Mouse (Mus musculus): ENCODE results near the gene Phactr3.

Phactr3 gene

DNA sequence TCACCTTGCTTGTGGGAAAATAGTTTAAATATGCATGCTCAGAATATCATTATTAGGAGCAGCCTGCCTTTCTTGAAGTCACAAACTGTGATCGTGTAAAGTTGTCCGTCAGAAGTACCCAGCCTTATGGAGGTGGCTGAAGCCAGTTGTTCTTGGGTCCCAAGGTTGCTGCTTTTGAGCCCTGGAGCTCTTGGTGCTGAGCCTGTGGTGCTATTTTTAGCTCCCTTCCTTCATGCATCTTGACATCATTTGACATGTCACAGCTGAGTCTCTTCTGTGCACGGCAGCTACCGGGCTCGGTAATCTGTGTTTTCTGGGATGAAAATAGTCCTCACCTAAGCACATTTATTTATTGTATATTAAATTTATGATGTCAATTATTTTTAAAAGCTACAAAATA, 76.1 kb downstream of the Phactr3 start:
- in situ Hi-C loops (cut with MboI): no loop called here

DNA sequence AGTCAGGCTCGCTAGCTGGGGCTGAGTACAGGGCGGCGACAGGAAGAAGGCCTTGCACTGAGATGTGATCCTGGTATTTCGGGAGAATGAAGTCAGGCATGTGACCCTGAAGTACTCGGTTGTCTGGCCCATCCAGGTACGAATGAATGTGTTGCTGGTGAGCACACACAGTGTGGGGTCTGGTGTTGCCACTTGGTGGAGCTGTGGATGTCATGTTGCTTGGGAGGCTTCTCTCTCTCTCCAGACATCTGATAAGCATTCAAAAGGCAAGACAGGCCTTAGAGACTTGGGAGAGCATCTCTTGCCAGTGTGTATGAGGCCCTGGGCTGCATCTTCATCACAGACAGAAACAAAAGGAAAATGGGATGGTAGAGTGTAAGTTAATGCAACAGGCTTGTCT, 77.3 kb downstream of the Phactr3 start:
- in situ Hi-C loops (cut with MboI): no loop called here

DNA sequence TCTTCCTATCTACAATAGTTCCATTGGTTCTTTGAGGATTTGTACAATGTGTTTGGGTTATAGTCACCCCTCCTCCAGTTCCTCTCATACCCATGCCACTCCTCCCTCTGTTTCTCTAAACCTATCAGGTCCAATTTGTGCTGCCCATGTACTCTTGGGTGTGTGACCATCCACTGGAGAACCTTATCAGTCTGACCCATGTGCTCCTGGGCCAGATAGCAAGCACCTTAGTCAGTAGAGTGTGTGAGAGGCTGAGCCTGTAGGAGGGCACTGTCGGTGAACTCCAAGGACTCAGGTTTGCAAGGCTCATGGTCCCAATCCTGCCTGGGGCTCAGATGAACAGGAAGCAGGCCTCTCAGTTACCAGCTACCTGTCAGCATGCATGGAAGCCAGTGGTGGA, 78.8 kb downstream of the Phactr3 start:
- in situ Hi-C loops (cut with MboI): no loop called here

DNA sequence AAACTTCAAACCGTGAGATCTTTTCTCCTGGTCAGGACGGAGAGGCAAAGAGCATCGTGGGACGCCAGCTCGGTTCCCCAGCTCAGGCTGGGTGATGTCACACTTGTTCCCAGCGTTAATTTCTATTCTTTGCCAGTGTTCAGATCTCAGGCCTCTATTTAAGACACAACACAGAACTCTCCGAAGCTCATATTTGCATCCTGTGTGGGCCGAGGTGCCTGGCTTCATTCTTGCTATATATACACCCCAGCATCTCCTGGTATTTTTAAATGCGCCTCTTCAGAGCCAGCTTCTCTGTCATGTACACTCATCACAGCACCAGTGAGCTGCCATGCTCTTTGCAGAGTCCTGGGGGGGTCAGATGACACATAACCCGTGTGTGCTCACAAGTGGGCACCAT, 85.7 kb downstream of the Phactr3 start:
- in situ Hi-C loops (cut with MboI): no loop called here

DNA sequence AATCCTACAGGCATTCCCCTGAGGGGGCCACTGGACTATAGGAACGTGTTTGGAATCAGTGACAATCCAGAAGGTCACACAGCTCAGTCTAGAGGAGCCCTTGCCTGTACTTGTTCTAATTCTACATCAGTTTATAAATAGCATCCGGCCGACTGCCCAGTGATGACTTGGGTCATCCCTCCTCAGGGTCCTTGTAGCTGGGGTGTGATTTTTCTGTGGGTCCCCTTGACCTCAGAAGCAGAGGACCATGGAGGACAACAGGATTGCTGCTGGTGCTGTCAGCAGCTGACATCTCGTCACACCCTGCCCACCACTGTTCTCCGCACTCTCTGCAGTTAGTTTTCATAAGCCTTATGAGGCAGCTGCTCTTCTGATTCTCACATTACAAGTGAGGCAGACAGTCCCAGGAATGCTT, 89.4 kb downstream of the Phactr3 start:
- in situ Hi-C loops (cut with MboI): no loop called here

DNA sequence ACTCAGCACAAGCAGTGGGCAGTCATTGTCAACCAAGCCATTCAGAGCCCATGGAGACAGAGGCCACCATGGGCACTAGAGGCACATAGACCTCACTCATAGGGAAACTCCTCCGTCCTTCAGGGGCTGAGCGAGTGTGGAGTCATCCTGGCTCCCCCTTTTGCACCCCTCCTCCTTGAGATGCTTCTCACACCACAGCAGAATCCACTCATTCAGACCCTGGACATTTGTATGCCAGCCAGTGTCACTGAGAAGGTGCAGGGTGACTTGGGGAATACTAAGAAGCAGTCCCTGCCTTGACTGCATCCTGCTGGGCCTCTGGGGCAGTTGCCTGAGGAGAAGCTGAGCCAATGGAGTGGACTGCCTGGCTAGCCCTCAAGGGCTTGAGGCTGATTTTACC, 95.1 kb downstream of the Phactr3 start:
- in situ Hi-C loops (cut with MboI): no loop called here

DNA sequence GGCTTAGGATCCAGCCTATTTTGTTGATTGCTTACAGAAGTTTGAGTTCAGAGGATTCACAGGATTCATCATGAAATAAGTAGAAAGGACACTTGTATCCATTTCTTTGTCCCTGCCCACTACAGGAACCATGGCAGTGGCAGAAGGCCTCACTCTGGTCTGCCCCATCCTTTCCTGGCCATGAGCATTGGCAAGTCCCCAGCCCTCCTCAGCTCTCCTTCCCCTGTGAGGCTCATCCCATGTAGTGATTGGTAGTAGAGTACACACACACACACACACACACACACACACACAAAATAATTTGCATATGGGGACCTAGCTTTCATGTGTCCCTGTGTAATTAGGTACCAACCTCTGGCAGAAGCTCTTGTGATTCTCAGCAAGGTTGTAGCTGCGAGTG, 95.8 kb downstream of the Phactr3 start:
- in situ Hi-C loops (cut with MboI): no loop called here

DNA sequence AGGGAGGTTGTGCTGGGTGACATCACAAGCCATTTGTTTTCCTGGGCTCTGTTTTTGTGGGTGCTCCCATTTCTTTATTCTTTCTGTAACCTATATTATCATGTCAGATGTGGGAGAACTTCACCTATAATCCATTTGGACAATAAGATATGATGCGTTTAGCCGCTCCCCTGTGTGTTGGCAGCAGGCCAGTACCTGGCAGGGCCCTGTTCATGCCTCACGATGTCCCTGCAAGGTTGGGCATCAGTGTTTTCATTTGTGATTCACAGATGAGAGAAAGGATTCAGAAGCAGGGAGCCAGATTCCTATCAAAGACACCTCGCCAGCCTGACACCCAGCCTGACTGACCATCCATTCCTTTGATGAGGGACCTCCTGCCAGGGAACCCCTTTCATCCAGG, 99.7 kb downstream of the Phactr3 start:
- in situ Hi-C loops (cut with MboI): no loop called here

DNA sequence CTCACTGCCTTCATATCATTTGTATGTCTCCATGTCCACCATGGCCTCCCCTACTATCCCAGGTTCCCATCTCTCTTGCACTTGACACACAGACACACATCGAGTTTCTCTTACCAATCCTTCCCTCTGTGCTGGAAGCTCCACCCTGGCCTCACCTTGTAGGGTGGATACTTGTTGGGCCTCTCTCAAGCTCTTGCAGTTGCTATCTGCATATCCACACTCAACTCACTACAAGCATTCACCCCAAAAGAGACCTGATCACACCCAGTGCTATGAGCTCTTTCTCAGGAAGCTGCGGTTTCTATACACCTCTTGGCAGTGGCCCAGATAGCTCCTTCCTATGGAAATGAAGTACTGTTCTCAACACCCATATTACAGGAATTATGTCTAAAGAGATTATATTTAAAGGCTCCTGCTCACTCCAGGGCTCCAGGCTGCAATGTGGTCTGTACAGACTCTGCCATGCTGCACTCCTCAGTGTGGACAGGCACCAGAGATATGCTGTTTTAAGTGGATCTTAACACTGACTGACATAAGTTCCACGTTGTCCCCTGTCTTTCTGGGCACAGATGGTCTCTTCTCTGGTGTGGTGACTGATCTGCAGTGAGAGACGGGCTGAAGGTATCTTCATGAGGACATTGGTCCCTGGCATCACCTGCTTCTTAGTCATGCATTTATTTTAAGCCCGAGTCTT, 100.8 kb downstream of the Phactr3 start:
- in situ Hi-C loops (cut with MboI): no loop called here

DNA sequence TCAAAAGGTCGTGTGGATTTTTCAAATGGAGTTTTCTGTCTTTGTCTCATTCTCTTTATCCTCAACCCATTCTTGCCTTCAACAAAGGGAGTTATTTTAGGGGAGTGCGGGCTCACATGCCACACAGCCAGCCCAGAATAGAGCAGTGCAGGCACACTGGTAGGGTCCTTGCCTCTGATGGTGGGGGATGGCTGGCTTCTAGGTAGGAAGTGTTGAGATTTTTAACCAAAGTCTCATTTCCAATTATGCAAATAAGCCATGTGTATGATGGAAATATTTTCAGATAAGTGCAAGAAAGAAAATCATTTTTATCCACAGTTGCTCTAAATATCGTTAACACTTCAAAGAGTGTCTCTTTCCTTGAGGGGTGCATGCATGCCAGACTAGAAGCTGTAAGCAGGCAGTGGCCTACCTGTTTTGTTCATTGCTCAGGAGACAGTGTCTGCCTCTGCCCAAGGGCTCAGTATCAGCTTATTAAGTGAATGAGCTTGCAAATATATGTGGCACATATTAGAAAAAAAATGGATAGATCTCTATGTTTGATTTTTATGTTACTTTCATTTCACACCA, 101.5 kb downstream of the Phactr3 start:
- in situ Hi-C loops (cut with MboI): no loop called here

DNA sequence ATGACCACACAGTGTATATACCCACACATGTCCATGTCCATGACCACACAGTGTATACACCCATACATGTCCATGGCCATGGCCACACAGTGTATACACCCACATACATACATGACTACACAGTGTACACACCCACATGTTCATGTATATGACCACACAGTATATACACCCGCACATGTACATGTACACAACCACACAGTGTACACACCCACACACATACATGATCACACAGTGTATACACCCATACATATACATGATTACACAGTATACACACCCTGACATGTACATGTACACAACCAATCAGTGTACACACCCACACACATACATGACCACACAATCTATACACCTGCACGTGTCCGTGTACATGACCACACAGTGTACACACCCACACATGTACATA, 102.2 kb downstream of the Phactr3 start:
- in situ Hi-C loops (cut with MboI): no loop called here

DNA sequence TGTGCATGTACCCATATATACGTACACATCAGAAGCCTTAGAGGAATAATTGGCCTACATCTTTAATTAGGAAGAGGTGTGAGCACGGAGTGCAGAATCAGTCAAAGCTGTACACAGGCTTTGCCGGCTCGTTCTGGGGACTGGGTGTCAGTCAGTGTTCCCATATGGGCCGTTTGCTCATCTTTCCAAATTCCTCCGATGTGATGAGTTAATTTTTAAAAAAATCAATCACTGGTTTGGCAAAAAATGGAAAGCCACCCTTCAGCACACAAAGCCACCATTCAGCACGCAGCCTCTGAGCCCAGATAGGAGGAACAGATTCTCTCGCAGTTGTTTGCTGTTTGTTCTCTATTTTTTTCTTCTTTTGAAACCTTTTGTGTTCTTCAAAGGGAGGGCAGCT, 110.5 kb downstream of the Phactr3 start:
- in situ Hi-C loops (cut with MboI): no loop called here

DNA sequence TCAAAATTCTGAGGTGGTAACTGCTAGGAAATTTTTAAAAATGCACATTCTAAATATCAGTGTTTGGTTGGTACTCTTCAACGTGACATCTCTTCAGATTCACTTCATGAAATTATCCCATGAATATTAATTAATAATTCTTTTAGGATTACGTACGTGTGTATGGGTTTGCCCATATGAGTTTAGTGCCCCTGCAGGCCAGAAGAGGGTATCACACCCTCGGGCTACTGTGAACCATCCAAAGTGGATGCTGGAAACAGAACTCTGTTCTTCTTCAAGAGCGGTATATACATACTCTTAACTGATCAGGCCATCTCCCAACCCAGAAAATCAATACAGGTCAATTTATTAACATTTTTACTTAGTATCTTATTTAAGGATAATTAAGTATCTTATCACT, 114.7 kb downstream of the Phactr3 start:
- in situ Hi-C loops (cut with MboI): no loop called here

DNA sequence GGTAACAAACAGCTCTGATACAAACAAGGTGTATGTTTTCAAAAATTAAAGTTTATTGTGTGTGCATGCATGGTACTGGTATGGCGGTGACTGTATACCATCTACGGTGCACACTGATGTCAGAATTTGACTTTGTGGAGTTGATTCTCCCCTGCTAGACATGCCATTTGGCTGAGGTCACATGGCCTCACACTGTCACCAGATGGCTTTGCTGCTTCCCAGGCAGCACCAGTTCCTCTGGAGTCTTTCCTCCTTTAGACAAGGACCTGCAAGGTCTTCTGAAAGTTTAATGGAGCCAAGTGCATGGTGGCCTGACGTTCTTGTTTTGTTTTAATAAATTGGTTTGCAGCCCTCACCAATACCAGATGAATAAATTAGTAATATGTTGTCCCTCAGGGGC, 118.3 kb downstream of the Phactr3 start:
- in situ Hi-C loops (cut with MboI): no loop called here

DNA sequence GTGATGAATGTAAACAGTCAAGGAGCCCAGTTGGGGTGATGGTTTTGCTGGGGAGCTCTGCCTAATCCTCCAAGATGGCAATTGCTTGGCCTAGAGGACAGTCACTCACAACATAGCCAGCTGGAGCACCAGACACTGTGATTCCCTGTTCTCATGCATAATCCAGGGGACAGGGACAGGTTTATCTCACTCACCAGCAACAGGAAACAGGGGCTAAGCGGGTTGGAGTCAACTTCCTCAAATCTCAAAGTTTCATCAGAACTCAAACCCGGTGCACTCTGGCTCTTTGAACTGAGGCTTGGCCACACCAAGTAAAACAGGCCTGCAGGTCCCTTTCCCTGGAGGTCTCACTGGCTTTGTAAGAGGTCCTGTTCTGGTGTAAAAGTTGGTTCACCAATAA, 119.7 kb downstream of the Phactr3 start:
- in situ Hi-C loops (cut with MboI): no loop called here

DNA sequence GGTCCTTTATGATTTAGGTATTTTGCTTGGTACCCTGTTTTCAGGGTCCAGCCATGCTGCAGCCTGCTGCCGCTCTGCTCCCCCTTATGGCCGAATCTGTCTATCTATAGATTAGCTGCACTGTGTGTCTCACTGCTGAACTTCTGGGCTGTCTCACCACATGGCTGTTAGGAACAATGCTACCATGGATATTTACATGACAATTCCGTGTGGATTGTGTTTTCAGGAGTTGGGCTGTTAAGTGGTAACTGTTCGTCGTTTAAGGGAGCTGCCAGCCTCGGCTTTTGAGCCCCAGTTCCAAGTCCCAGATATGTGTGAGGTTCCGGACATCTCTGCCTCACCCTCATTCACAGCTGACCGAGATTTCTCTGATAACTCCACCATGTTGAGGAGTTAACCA, 122.1 kb downstream of the Phactr3 start:
- in situ Hi-C loops (cut with MboI): no loop called here

DNA sequence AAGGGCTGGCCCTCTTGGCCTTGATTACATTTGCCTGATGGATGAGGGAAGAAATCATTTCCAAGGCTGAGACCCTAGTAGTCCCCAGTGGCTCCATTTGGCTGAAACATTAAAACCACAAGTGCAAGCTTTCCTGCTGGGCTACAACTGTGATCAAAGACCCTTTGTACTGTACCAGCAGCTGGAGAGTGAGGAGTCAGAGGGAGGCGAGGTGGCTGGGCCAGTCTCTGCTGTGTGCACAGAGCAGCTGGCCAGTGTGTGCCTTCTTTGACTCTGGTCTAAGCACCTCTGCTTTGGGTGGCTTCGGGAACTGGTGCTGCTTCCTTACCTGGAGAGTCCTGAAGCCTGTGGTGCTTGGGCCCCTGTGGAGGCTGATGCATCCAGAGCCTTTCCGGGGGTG, 122.6 kb downstream of the Phactr3 start:
- in situ Hi-C loops (cut with MboI): no loop called here

DNA sequence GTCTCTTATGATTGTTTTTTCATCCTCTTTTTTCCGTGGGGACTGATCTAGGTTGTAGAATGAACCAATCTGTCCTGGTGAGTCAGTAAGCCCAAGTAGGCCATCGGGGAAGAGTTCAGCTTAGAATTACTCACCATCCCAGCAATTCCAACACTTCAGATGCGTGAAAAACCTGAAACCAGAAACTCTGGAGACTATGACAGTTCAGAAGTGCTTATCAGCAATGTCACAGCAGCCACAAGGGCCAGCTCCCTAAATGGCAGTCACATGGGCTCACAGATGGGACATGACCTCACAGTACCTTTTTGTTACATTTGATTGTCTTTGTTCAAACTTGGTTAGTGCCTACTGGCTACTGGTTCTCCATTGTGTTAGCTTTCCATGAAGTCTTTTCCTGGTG, 124.2 kb downstream of the Phactr3 start:
- in situ Hi-C loops (cut with MboI): no loop called here

DNA sequence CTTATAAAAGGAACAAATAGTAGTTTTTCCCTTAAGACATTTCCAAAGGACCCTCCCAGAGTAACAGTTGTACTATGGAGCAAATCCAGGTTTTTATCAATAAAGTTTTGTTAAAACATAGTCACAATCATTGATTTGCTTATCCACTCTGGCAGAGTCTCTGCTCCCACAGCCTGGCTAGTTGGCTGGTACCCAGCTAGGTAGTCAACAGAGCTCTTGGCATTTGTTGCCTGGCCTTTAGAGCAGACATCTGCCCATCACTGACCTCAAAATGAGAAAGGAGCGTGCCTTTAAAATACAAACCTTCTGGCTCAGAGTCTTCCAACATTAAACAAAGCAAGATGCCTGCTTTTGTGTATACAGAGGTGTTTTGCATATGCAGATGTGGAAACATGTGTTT, 126.1 kb downstream of the Phactr3 start:
- in situ Hi-C loops (cut with MboI): no loop called here

DNA sequence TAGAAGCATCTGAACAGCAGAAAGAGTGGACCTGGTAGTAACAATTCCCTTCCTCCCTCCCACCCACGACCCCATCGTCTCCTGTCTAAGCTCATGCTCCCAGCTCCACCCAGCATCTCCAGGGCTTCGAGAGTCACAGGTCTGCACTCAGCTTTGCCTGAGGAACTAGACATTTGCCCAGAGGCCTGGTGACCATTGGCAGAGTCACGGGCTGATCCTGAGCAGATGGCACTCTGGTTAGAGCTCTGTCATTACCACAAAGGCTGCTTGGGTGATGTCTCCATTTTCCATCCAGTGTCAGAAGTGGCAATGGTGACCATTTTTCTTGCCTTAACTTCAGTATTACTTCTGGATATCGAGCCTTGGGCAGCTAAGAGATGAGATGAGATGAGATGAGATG, 127.1 kb downstream of the Phactr3 start:
- in situ Hi-C loops (cut with MboI): no loop called here

DNA sequence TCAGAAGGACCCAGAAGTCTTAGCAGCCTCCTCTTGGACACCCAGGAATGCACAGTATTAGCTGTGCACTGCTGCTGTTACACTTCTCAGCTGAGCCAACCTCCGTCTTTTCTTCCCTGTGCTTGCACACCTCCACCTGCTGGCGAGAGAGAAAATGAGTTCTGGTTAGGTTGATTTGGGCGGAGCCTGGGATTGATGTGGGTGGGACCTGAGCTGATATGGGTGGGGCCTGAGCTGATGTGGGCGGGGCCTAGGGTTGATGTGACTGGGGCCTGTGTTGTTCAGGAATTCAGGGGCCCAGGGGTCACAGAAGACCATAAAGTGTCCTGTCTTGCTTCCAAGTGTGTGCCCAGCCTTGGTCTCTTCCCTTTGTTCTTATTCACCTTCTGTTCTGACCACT, 128.0 kb downstream of the Phactr3 start:
- in situ Hi-C loops (cut with MboI): no loop called here

DNA sequence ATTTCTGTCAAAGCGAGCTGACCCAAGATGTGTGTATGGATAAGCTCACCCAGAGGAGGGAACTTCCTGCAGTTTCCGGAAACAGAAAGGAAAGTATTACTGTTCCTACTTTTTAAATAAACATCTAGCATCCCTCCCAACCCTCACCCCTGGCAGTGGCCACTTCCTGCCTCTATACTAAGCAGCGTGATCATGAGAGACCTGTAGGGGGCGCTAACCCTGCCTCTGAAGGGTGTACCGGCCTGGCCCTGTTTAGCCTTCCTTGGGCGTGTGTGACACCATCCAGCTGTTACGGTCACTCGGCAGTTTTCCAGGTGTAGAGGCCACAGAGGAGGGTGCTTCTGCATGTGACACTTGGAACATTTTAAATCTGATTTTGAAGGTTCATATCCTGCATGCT, 128.5 kb downstream of the Phactr3 start:
- in situ Hi-C loops (cut with MboI): no loop called here

DNA sequence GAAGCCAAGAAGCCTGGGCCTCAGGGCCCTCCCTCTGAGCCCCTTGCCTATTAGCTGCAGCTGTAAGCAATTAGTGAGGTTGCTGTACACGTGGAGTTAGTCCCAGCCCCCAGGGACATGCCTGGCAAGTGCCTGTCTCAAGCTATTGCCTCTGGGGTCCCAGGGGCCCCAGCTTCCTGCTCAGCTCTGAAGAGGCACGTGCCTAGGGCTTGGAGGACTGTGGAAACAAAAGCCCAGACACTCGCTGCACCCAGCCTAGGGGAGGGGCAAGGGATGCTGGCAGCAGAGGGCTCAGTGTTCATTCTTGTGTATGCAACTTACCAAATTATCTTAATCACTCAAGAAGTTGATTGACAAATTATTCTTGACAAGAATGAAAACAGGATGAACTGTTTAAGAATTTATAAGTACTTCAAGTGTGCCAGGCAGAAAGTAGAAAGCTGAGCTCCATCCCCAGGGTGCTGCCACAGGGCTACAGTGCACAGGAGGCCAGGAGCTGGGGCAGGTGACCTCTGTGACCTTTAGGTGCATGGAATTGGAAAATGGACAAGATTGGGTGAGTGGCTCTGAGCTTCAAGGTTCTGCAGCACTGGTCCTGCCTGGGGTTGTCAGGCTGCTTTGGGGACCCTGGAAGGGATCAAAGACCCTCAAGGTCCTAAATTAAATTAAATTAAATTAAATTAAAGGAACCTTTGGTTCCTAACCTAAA, 138.5 kb downstream of the Phactr3 start:
- in situ Hi-C loops (cut with MboI): no loop called here

Data from mature B cell (primary cell).